Mouse (Mus musculus): Measurements from ENCODE around the gene Cyp2d11.

DNA sequence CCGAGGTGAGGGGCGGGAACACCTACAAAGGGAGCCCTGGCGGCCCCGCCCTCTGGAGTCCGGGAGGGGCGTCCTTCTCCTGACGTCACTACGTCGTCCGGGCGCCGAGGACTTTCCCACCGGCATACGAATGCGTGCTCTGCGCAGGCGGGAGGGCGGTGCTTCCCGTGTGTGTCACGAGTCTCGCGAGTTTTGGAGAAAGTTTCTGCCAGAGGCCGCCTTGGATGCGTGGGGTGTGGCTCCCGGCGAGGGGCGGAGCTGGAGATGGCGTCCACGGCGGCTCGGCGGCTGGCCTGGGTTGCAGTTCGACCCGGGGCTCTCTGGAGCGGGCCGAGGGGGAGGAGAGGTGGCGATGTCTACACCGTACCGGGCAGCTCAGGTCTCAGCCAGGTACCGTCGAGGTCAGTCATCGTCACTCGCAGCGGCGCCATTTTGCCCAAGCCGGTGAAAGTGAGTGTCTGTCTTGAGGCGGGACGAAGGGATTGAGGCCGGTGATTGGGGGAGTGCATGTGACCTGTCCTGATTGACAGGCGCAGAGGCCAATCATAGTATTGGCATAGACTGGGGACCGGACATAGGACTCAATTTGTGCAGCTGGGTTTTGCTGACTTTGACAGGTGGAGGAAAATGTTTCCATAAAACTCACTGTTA is 47.9 kb downstream of the Cyp2d11 start:
- no peak for TF ChIP-seq GATA1 (IDR thresholded peaks at IDR 0.05; ENCODE audit: low read length)
- TF ChIP-seq TAL1 (IDR thresholded peaks at IDR 0.05; ENCODE audit: low read length): no peak
